Mouse (Mus musculus): ENCODE measurements around the gene Cdc42se2.

- TF ChIP-seq CTCF (IDR thresholded peaks at IDR 0.05; ENCODE audit: insufficient read depth, low read depth, low read length) = no peak
- TF ChIP-seq POLR2A (IDR thresholded peaks at IDR 0.05; ENCODE audit: insufficient read depth, low read depth, low read length) = no peak
Measured at GRCm38 (mm10) chr11:54779946-54780345, 7.5 kb downstream of the Cdc42se2 start.
